Mouse (Mus musculus) CH12F3 (cell line): ENCODE results near the gene Dync2li1.

Experiments
- in situ Hi-C: fragments of 300-500 bp; cut with MboI; formaldehyde crosslinking; loops from 2 replicates; pipeline ENCODE4 v1.14.3; 2020; ENCODE audit warnings: low sequenced_read_pairs

Gene Dync2li1

DNA sequence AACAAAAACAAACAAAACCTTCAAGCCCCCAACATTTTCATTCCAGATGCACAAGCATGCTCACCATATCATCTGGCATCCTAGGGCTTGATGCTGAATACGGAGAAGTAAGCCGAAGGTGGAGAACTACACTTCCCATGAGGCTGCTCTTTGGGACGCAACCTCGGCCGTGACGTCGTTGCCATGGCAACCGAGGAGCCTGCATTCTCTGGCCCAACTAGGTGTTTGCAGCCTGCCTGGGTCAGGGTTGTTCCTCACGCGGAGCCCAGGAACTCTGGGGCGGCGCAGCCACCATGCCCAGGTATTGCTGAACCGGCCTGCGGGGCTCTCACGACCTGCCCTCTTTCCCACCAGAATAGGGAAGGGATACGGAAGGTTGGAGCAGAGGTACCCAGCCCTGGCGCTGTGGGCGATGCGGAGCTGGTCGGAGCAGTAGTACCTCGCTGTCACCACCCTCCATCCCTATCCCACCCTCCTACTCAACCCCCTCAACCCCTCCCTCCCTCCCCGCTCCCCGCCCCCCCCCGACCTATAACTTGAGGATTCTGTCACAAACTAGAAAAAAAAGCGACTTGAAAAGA lies at the start of gene Dync2li1:
Gene Dync2li1 (plus strand): TSS at position 221 of the 581 bp plus-strand sequence.
- in situ Hi-C loops, result no loop called here

DNA sequence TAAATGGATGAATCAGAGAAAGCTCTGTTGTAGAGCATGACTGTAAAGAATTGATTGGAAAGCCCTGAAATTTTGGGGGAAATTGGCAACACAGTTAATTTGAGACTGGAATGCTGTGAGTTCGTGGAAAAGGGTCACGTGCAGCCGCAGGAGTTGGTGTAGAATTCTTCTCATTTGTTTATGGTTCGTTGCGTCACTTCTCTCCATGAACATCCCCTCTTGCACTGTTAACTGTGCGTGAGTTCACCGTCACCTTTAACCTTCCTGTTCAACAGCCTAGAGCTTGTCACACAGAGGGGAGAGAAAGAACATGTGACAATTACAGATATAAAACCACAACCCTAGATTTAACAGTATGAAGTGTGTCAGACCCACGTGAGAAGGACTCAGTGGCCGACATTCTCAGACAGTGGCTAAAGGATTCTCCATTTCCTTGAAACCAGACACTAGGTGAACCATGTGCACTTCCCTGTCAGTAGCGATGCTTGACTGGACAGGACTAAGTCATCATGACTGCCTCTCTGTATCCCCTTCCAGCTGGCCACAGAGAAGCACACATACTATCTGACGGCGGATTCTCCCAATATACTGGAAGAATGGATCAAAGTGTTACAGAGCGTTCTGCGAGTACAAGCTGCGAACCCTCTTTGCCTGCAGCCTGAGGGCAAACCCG lies 49.5 kb upstream of the Dync2li1 start:
- in situ Hi-C loops, result no loop called here

DNA sequence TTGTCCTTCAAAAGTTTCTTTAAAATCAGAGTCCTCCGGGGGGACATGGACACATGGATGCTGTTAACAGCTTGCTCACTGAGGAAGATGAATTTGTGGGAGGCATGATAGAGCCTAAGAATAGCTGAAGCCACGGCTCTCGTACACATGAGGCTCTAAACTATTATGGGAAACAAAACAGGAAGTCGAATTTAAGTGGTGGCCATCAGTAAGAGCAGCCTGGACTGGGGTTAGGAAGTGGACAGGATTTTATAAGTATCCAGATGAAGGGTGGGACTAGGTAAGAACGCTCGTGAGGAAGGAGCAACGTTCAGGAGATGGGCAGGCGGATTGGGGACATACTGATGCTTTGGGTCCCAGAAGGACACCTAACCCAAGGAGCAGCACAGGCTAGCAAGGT lies 47.0 kb upstream of the Dync2li1 start:
- in situ Hi-C loops, result no loop called here

DNA sequence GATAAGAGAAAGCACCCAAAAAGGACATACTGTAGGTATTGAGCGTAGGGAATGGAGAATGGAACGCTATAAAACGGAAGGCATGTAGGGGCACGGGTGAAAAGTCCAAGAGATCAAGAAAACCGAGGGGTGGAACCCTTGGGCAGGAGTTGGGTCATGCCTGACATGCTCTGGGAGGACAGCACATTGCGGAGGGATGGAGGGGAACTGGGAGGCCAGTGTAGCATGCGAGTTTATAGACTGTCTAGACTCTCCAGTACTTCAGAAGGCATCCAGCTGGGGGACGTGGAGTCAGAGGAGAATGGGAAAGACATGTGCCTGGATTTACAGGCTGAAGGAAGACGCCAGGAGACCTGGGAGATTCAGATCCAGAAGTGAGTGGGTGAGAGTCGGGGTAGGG lies 46.5 kb upstream of the Dync2li1 start:
- in situ Hi-C loops, result no loop called here

- in situ Hi-C loops, result no loop called here
Measured at GRCm38 (mm10) chr17:84580821-84581220, 45.5 kb upstream of the Dync2li1 start.

DNA sequence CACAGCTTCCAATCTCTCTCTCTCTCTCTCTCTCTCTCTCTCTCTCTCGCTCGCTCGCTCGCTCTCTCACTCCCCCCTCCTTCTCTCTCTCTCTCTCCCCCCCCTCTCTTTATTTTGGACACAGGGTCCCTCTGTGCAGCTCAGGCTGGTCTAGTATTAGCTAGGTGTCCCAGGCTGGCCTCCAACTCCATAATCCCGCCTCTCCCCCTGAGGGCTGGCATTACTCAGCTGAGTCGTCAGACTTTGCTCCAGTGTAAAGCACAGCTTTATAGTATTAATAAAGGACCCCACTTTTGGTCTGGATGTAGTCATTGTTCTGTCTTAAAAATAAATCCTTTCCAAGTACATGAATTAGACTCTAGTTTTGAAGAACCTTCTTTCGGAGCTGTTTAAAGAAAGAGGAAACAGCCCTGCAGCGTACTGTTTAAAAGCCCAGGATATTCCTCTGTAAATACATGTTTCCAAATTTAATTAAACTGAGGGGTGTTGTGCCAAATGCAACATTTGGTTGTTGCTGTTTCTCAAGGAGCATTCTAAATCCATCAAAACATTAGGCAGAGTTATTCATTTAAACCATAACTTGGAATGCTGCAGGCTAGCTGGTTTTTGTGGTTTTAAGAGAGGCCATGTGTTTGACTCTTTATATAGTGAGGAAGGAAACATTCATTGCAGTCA lies 44.4 kb upstream of the Dync2li1 start:
- in situ Hi-C loops, result no loop called here

DNA sequence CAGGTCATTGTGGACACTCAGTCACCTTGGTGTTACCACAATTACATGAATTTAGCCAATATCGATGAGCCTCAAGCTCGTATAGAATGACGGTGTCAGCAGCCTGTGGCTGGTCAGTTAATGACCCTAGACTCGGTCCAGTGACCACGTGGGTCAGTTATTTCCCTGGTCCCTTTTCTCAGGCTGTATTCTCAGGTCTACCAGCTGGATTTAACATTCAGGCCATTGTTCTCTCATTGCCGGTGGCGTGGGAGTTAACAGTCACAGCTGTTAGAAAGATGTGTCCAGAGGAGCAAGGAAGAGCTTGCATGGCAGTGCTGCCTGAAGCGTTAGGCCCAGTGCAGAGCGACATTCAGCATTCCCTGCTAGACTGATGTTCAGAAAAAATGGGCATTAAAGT lies 42.2 kb upstream of the Dync2li1 start:
- in situ Hi-C loops, result no loop called here

GRCm38 (mm10) chr17:84585104-84585503 lies 41.2 kb upstream of the Dync2li1 start:
- in situ Hi-C loops, result no loop called here

DNA sequence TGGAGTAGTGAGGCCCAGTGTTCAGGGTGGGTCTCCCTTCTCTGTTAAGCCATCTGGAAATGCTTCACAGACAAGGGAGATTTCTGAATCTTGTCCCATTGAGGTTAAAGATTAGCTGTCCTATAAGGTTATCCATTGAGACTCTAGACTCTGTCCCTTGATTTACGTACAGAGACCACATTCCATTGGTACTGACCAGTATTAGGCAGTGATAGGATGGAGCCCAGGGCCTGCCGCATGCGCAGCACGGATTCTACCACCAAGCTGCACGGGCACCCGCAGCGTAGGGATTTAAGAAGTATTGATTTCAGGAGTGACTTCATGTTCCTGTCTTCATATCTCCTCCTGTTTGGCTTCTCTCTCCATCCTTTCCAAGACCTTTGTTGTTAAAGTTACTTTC lies 36.2 kb upstream of the Dync2li1 start:
- in situ Hi-C loops, result no loop called here

DNA sequence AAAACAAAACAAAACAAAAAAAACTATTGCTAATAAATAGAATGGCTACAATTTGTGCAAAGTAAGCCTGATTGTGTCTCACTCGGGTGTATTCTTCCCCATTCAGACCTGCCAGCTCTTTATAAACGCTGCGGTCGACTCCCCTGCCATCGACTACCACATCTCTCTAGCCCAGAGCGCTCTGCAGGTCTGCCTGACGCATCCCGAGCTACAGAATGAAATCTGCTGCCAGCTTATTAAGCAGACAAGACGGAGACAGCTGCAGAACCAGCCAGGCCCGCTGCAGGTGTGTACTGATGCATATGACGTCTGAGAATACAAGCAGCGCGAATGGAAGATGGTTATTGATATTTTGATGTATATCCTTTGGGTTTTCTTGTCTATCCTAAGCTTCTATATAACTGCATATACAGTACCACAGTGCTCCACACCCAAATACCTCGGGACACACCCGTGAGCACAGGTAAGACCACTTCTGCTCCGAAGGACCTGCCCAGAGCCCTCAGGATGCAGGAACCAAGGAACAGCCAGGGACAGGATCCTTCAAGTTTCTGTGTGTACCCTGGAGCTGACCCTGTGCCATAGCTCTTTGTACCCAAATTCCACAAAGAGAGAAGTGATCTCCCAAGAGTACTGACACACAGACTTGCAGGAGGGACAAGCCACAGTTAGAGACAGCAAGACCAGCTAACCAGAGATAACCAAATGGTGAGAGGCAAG lies 34.7 kb upstream of the Dync2li1 start:
- in situ Hi-C loops, result no loop called here

DNA sequence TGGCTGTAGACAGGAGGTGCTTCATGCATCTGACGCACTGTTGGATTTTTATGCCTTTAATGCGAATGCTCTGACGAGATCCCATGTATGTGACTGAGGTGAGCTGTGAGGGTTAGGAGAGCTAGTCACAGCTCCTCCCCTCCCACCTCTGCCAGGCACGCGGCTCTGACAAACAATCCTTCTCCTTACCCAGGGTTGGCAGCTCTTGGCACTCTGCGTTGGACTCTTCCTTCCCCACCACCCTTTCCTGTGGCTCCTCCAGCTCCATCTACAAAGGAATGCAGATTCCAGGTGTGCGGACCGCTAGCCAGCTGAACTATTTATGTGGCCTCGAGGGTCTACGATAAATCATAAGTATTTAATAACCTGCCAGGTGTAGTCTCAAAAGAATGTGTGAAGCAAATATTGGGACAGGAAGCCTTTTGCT lies 30.3 kb upstream of the Dync2li1 start:
- in situ Hi-C loops, result no loop called here

DNA sequence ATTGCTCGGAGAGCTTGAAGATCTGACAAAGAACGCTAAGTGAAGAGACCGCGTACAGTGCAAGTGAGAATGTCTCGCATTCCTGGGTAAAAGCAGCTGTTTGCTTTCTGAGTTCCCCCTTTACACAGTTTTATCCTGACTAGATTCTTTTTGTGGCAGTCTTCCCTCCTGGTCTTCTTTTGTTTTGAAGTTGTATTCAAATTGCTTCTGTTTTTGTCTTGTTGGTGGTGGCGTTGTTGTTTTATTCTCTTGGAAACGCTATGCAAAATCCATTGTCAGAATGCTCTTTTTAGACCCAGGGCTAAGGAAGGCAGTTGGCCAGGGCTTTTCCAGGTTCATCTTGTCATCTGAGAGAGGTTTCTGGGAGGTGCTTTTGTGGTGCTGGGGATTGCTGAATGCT lies 29.8 kb upstream of the Dync2li1 start:
- in situ Hi-C loops, result no loop called here

- in situ Hi-C loops, result no loop called here
Measured at GRCm38 (mm10) chr17:84597859-84598258, 28.4 kb upstream of the Dync2li1 start.

DNA sequence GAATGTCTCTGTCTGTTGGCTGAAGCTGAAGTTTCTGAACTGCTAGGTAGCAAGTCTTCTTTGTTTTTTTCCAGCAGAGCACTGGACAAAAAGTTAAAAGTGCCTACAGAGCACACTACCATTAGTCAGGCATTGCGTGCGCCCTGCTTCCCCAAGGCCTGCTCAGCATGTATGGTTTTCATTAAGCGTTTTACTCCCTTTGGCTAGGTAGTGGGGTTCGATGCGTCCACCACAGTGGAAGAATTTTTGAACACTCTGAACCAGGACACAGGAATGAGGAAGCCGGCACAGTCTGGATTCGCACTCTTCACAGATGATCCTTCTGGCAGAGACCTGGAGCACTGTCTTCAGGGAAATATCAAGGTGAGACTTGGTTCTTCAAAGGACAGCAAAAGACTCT lies 27.4 kb upstream of the Dync2li1 start:
- in situ Hi-C loops, result no loop called here

- in situ Hi-C loops, result no loop called here
Measured at GRCm38 (mm10) chr17:84600051-84600983, 26.0 kb upstream of the Dync2li1 start.

DNA sequence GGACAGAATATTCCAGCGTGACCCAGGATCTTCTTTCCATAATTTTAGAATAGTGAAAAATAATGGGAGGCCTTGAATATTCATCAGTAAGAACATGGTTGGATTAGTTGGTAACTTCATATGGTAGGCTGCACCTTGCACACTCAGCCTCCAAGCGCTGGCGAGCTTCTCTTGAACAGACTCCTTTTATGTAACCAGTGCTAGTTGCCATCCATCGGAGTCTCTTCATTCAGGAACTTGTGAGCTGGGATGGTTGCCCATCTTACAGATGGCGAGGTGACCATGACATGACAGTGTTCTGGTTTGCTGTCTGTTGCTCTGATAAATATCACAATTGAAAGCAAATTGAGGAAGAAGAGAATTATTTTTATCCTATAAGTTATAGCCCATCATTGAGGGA lies 24.5 kb upstream of the Dync2li1 start:
- in situ Hi-C loops, result no loop called here

- in situ Hi-C loops, result no loop called here
Measured at GRCm38 (mm10) chr17:84603202-84603627, 23.1 kb upstream of the Dync2li1 start.

GRCm38 (mm10) chr17:84603709-84604420 lies 22.4 kb upstream of the Dync2li1 start:
- in situ Hi-C loops, result no loop called here

DNA sequence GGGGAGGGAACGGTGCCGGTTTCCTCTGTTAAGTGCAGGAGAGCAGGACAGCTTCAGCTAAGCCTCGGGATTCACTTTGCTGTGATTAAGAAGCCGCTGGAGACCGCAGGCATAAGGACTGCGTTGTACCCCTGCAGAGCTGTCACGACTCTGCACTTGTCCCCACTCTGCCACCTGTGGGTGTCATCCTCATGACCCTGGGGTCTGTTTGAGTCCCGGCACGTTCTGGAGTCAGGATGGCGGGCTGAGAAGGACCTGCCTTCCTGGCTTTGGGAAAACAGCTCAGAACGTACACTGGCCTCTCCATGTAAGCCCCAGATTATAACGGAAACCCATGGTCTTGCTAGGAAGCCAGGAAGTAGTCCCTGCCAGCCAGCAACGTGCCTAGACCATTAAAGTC lies 19.3 kb upstream of the Dync2li1 start:
- in situ Hi-C loops, result no loop called here

DNA sequence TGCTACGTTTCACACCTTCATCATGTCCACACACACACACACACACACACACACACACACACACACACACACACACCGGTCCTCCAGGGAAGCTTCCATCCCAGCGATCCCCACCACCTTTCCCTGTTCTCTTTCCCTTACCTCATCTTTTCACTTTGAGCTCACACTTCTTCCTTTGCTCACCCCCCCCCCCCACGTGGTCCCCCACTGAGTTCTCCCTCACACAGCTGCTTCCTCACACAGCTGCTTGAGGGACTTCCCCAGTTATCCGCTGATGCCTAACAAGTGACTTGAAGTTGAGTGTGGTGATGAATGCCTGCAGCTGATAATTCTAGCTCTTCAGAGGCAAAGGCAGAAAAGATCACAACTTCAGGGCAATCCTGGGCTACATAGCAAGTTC lies 18.7 kb upstream of the Dync2li1 start:
- in situ Hi-C loops, result no loop called here
